Mouse (Mus musculus) myocyte (in vitro differentiated cells): Measurements from ENCODE around the gene Krtap3-3.

ENCODE experiments used
- MYOD1 ChIP-seq, 3 experiments: IDR thresholded peaks; one replicate each; pipeline ENCODE4 v1.6.1; 2011; ENCODE audit warnings: control low read depth in 2 of 3, low read depth in 2 of 3, mild to moderate bottlenecking in 2 of 3, moderate library complexity in 1 of 3; ENCODE audit not compliant: insufficient read length in 2 of 3, control insufficient read depth in 1 of 3
- SRF ChIP-seq: IDR thresholded peaks from one replicate; pipeline ENCODE4 v1.6.1; 2011; ENCODE audit warnings: low read depth; ENCODE audit not compliant: control insufficient read depth, insufficient read length
- USF1 ChIP-seq: IDR thresholded peaks from one replicate; pipeline ENCODE4 v1.6.1; 2011; ENCODE audit warnings: low read depth, mild to moderate bottlenecking, control low read depth, moderate library complexity

GRCm38 (mm10) chr11:99590981-99591380 lies 40.3 kb upstream of the Krtap3-3 start, which contains the start of gene Krtap1-3:
- TF ChIP-seq MYOD1 (IDR thresholded peaks at IDR 0.05; ENCODE audit: control insufficient read depth in 1 of 3, insufficient read length in 2 of 3, low read depth in 2 of 3) (peak in 2 of 3 experiments; percentile 69 to 75), SRF (no peak), USF1 (no peak)
